Mouse (Mus musculus): ENCODE results near the gene Tex33.

GRCm38 (mm10) chr15:78365916-78366315, 29.8 kb downstream of the Tex33 start:
- TF ChIP-seq POLR2A (IDR thresholded peaks at IDR 0.05; ENCODE audit: control insufficient read depth, extremely low read depth, insufficient read depth, low read length, poor library complexity), result no peak
- TF ChIP-seq CTCF (IDR thresholded peaks at IDR 0.05; ENCODE audit: borderline replicate concordance, control insufficient read depth, extremely low read depth, insufficient read depth, low read length, poor library complexity), result no peak
